Mouse (Mus musculus) spleen, postnatal 10 days (tissue): ENCODE measurements around the gene Itsn1.

Experiments
- DNase-seq, 2 experiments: peaks; one replicate each; pipeline ENCODE4 v3.0.0; 2021 to 2022; ENCODE audit warnings: low spot score in 2 of 2

Gene Itsn1

GRCm38 (mm10) chr16:91905987-91906386 is 176.9 kb downstream of the Itsn1 start:
- no peak for DNase-seq

DNA sequence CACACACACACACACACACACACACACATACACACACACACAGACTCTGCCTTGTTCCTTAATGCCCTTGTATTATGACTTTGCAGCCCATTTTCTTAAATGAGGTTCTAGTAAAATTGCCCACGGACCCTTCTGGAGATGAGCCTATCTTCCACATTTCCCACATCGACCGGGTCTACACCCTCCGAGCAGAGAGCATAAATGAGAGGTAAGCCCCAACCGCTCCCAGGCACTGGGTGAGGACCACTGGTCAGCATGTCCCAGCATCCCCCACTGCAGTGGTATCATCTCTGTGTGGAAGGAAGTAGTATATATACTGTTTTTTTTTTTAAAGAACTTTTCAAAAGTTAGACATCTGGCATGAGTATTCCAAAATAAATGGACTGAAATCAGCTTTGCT is 177.6 kb downstream of the Itsn1 start:
- no peak for DNase-seq

DNA sequence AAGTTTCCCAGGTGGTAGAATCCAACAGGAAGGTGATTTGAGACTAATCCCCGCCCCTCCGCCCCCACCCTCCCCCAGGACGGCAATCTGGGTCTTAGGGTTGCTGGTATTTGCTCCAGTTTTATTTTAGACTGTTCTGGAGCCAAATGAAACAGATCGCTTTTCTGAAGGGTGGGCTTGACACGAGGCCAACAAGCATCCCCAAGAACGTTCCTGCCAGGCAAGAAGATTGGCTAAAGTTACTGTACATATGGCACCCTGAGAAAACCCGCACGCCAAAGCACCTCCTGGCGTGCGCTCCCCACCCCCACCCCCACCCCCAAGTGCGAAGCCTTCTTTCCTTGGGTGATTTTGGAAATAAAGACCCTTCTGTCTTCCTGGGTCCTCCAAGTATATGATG is 178.1 kb downstream of the Itsn1 start:
- no peak for DNase-seq

DNA sequence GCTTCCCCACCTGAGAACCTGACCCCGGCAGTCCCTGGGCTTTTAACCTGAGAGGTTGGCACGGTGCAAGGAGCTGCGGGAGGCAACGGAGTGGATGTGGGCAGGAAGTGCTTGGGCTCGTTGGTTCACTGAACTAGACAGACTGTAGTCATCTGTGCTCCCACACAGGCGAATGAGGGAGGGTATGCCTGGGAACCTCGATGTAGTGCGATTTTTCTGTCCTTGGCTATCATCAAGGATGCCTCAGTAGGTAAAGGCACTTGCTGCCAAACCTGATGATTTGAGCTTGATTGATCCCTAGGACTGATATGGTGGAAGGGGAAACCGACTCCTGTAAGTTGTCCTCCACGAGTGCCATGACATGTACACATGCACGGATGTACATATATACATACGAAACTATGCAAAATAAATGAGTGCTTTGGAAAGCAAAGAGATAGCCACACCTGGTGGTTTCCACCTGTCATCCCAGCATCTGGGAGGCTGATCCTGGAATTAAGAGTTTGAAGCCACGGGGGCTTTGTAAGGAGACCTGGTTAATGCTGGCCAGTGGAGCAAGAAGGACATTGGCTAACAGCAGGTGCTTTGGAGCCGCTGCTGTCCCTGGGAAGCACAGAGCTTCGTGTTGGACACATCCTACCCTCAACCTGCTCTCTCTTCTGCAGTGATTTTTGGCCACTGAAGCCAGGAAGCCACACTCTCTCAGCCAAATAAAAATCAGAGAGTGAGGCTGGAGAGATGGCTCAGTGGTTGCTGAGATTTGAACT is 180.7 kb downstream of the Itsn1 start:
- no peak for DNase-seq

- peak; percentile 76 to 87 for DNase-seq
These were observed 188.6 kb downstream of the Itsn1 start for GRCm38 (mm10) chr16:91917631-91918096.

DNA sequence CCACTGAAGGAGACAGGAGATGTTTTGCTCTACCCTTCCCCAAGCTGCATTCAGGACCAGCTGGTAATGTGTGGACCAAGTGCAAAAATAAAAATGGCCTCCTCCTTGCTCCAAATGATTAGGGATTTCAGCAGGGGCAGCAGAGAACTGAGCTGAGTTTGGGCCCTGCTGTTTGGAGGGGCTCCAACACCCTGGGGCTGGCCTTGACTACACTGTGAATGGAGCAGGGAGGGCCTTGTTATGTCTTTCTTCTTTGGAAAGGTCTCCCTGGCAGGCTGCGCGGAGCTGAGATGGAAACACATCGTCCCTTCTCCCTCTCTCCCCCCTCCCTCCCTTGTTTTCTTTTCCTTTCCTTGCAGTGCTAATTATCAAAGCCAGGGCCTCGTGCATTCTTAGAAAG is 189.4 kb downstream of the Itsn1 start:
- no peak for DNase-seq

GRCm38 (mm10) chr16:91919056-91919455 is 190.0 kb downstream of the Itsn1 start:
- no peak for DNase-seq

DNA sequence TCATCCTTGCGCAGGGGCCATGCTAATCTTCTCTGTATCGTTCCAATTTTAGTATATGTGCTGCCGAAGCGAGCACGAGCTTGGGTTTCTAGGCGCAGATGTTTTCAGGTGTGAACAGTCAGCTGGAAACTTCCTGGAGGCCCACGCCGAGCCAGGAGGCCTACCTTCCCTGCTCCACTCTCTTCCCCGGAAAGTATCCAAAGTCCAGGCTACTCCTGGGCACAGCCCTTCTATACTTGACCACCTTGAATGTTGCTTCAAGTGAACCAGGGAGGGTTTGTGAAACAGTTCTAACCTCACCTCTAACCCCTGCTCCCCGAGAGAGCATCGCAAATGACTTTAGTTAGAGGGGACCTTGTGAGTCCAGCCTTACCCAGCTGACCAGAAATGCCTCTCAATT is 192.3 kb downstream of the Itsn1 start:
- no peak for DNase-seq

DNA sequence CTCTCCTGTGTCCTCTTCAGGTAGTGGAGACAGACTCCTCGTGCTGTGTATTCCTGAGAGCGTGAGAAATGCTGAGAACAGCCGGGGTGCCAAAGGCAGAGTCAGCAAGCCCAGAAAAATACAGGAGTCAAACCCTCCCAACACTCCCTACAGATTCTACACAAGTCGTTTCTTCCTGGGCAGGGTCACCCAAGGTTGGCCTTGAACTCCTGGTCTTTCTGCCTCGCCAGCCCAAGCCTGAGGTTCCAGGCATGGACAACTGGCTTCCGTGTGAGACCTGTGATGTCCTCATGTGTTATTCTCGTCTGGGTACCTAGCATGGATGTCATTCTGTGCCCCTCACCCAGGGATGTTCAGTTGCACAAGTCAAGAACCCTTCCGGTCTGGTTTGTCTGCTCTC is 193.9 kb downstream of the Itsn1 start:
- no peak for DNase-seq

- no peak for DNase-seq
These were observed 195.3 kb downstream of the Itsn1 start for GRCm38 (mm10) chr16:91924426-91924825.

GRCm38 (mm10) chr16:91927911-91928630 is 199.0 kb downstream of the Itsn1 start:
- no peak for DNase-seq

DNA sequence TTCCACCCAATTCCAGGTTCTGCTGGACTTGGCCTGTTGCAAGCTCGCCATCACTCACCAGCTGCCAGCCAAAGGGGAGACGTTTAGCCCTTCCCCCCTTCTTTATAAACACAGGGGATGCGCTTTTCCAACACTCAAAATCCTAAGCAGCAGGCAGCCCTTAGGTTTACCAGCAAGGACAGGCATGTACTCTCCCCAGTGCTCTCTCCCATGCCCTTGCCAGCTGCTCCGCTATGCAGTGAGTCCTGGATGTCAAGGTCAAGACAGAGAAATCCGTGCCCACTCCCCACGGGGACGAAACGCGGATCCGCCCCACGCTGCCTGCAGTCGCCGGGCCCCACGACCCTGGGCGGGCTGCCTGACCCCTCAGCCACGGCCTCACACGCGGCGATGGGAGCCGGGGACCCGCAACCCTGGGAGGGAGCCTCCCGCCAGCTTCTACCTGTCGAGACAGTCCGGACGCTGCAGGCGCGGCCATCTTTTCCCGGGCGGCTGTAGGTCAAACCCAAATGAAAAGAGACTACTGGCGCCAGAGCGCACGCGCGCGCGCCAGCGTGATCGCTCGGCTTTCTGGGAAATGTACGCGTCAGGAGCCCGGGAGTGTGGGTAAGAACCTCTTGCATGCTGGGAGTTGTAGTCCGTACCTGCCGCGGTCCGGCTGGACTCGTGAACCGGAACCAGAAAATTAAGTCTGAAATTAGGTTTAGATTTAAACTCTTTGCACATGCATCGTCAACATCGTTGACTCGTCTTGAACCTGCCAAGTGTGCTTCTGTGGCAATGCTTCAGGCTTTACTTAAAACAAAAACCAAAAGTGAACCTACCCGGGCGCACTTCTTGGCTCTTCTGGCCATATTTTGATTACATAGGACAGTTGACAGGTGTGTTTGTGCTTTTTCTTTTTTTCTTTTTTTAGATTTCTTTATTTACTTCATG is 202.3 kb downstream of the Itsn1 start:
- peak; percentile 77 to 94 for DNase-seq

DNA sequence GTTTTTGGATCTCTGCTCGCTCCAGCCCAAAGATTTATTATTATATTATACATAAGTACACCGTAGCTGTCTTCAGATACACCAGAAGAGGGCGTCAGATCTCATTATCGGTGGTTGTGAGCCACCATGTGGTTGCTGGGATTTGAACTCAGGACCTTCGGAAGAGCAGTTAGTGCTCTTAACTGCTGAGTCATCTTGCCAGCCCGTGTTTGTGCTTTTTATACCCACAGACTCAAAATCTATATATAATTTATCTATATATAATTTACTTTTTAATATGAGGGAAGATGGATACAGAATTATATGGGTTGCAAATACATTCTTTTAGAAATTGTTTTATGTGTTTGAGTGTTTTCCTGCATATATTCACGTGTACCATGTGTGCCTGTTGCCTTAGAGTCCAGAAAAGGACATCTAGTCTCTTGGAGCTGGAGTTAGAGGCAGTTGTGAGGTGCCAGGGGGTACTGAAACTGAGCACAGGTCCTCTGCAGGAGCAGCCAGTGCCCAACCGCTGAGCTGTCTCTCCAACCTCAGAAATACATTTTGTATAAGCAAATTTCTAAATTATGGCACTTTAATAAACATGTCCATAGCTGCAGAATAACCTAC is 203.1 kb downstream of the Itsn1 start:
- DNase-seq: no peak

DNA sequence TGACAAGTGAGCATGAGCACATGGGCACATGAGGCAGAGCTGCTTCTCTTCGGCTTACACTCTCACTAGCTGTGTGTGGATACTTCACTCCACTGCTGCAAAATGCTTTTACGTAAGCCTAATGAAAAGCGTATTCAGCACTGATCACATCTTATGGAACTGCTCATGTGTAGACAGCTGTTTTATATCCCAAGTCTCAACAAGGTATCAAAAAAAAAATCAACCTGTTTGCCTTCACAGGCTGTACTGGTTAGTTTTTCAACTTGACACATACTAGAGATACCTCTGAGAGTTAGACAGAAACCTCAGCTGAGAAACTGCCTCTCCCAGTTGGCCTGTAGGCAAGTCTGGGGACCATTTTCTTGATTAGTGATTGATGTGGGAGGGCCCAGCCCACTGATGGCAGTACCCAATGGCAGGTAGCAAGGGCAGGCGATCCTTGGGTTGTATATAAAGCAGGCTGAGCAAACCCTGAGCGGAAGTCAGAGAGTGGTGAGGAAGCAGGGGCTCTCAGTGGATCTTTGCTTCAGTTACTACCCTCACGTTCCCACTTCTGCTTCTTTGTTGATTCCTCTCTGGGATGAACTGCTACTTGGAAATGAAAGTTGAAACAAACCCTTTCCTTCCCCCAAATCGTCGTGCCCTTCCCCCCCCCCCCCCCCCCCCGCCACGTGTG is 203.9 kb downstream of the Itsn1 start:
- DNase-seq: peak in 1 of 2 experiments; percentile 37

DNA sequence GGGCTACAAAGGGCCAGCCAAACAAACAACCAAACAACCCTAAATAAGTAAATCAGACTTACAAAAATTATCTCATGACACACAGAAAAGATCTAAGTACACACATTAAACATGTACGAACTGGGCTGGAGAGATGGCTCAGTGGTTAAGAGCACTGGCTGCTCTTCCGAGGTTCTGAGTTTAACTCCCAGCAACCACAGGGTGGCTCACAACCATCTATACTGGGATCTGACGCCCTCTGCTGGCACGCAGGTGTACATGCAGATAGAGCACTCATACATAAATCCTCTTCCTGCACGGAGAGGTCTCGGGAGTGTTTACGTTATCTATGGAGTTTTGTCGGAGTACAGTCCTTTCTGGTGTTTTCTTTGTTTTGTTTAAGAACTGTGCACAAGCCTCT is 206.0 kb downstream of the Itsn1 start:
- peak; percentile 41 to 82 for DNase-seq

GRCm38 (mm10) chr16:91935726-91936125 is 206.6 kb downstream of the Itsn1 start:
- DNase-seq: no peak

DNA sequence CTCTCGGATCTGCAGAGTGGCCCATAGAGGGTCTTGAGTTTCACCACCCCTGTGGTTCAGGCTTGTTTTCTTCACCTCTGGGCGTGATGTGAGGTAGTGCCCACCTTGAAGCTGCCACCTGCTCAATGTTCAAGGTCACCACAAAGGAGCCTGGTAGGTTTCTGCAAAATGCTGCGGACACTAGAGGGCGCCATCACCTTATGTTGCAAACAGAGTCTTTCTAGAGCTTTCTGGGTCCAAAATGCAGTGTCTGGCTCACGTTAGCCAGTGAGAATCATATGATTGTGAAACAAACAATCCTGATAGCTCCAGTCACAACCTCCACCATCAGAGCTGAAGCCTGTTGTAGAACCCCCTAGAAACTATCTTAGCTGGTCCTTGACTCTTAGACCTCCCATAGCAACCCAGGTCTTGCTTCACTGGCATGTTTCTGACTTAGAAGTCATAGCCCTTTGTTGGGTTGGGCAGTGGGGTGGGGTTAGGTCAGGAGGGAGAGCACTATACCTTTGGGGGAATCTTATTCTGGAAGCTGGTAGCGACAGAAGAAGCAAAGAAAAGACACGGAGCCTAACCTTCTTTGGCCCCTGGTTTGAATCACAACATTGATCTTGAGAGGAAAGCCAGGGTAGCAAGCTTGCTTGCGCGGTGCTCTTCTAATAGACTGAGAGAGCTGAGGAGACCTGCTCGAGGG is 207.4 kb downstream of the Itsn1 start:
- peak; percentile 75 to 91 for DNase-seq

DNA sequence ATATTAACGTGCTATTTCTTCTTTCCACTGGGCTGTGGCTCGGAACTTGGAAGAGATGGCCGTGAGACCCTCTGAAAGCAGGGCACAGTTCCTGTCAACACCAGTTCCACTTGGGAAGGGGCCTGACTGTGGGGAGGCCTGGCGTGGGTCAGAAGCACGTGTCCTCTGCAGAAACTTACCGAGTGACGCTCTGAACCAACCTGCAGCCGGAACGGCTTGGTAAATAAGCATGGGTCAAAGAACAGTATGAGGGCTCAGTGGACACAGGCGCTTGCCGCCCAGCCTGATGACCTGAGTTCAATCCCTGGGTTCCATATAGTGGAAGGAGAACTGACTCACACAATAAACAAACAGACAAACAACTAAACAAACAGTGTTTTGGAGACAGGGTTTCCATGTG is 208.2 kb downstream of the Itsn1 start:
- DNase-seq: no peak

GRCm38 (mm10) chr16:91938141-91938540 is 209.1 kb downstream of the Itsn1 start:
- no peak for DNase-seq

DNA sequence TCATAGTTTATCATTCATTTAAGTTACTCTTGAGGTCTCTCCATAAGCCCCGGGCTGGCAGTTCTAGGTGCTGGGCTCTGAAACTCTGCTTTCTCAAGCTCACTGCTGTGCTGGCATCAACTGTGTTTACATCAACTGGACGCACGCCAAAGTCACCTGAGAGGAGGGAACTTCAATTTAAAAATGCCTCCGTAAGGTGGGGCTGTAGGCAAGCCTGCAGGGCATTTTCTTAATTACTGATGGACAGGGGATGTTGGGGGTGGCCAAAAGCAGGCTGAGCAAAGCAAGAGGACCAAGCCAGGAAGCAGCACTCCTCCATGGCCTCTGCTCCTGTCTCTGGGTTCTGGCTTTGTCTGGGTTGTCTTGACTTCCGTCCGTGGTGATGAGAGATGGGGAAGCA is 211.6 kb downstream of the Itsn1 start:
- no peak for DNase-seq
